Comparison of ENCODE assay signal across 10 mouse cellular contexts in genomic region chr16:20677380-20677779, GRCm38 (mm10). TPM values are rescaled to one million over a fixed set of nuclear protein-coding genes. Genes with fewer than 3 reads are reported as not detected.
A peak's percentile ranks its signal among the peaks of the same experiment; 100 is the strongest.
DNase-seq lines count a peak whose midpoint lies in the region; ATAC-seq and TF ChIP-seq lines count a peak whose summit lies in the region.
"Had no signal": no experiment of that assay in that cellular context is flagged by ENCODE, and none has a peak within 500 bp of the region (broad histone marks: within the 10 kb centered on the region; RNA-seq: fewer than 3 reads in every experiment).

No protein-coding gene starts in this region.

- peak overlapping the region; percentile 72 for H3K4me3 ChIP-seq in gastrocnemius, adult 2 months
- no peak overlapping the region for H3K4me3 ChIP-seq in limb, embryonic 12.5 days (replicated peaks)
- no peak overlapping the region for H3K4me3 ChIP-seq in limb, embryonic 10.5 days
- H3K4me3 ChIP-seq in bone marrow, adult 2 months (replicated peaks; ENCODE audit: control insufficient read depth, low read depth, low read length) = no peak overlapping the region
- no peak overlapping the region for H3K4me3 ChIP-seq in liver, postnatal 0 days (ENCODE audit: low read depth, low read length)
- H3K4me3 ChIP-seq in hindbrain, embryonic 12.5 days = no peak overlapping the region
- H3K4me3 ChIP-seq: limb, embryonic 13.5 days had no signal

- peaks cover 84% of the 10 kb centered on the region for H3K36me3 ChIP-seq in limb, embryonic 12.5 days
- H3K36me3 ChIP-seq in limb, embryonic 10.5 days = peaks cover 87% of the 10 kb centered on the region
- peaks cover 76% of the 10 kb centered on the region for H3K36me3 ChIP-seq in liver, postnatal 0 days (replicated peaks; ENCODE audit: insufficient read depth, low read length)
- H3K36me3 ChIP-seq in hindbrain, embryonic 12.5 days = peaks cover 72% of the 10 kb centered on the region

- no peaks in the 10 kb centered on the region for H3K27me3 ChIP-seq in limb, embryonic 12.5 days
- no peaks in the 10 kb centered on the region for H3K27me3 ChIP-seq in limb, embryonic 10.5 days (ENCODE audit: low read depth, poor library complexity, severe bottlenecking)
- H3K27me3 ChIP-seq in liver, postnatal 0 days (ENCODE audit: insufficient read depth, low read length) = no peaks in the 10 kb centered on the region
- H3K27me3 ChIP-seq in hindbrain, embryonic 12.5 days = no peaks in the 10 kb centered on the region
- H3K27me3 ChIP-seq: limb, embryonic 13.5 days had no signal

- no peak for TF ChIP-seq POLR2A in bone marrow, adult 2 months (IDR thresholded peaks at IDR 0.05; ENCODE audit: borderline replicate concordance, control insufficient read depth, low read depth, low read length)

- TF ChIP-seq EP300 in liver, postnatal 0 days (IDR thresholded peaks at IDR 0.05; ENCODE audit: low read depth) = no peak

- WGBS in limb, embryonic 12.5 days = 83% methylated on average over 5 of the region's 5 CpGs
- 89% methylated on average over 5 of the region's 5 CpGs for WGBS in limb, embryonic 10.5 days
- WGBS in bone marrow, adult 2 months = 60% methylated on average over 5 of the region's 5 CpGs
- 81% methylated on average over 5 of the region's 5 CpGs for WGBS in liver, postnatal 0 days (ENCODE audit: insufficient replicate concordance)
- 75% methylated on average over 5 of the region's 5 CpGs for WGBS in hindbrain, embryonic 12.5 days

- H3K4me1 ChIP-seq in limb, embryonic 12.5 days (replicated peaks) = peaks cover 15% of the 10 kb centered on the region
- H3K4me1 ChIP-seq in limb, embryonic 10.5 days = peaks cover 18% of the 10 kb centered on the region
- peaks cover 5% of the 10 kb centered on the region for H3K4me1 ChIP-seq in bone marrow, adult 2 months (ENCODE audit: control insufficient read depth, insufficient read depth, low read length)
- H3K4me1 ChIP-seq in liver, postnatal 0 days (ENCODE audit: insufficient read depth) = peaks cover 29% of the 10 kb centered on the region
- H3K4me1 ChIP-seq in hindbrain, embryonic 12.5 days = peaks cover 19% of the 10 kb centered on the region

- H3K9me3 ChIP-seq in limb, embryonic 12.5 days = no peaks in the 10 kb centered on the region
- H3K9me3 ChIP-seq in limb, embryonic 10.5 days (replicated peaks) = no peaks in the 10 kb centered on the region
- H3K9me3 ChIP-seq in liver, postnatal 0 days (ENCODE audit: low read length) = no peaks in the 10 kb centered on the region
- no peaks in the 10 kb centered on the region for H3K9me3 ChIP-seq in hindbrain, embryonic 12.5 days (replicated peaks)
- H3K9me3 ChIP-seq: limb, embryonic 13.5 days had no signal

- intact Hi-C loops in gastrocnemius, adult 2 months (cut with DNase I) = no loop called here

- no peak for DNase-seq in gastrocnemius, adult 2 months
- no peak for DNase-seq in gastrocnemius, postnatal 25 days
- no peak for DNase-seq in limb, embryonic 10.5 days (ENCODE audit: low spot score)
- no peak for DNase-seq in liver, postnatal 0 days
- no peak for DNase-seq in thymus, postnatal 36 days

- H3K9ac ChIP-seq in limb, embryonic 12.5 days (replicated peaks) = 0 out of 2 replicates have a peak overlapping the region, but pooled peaks have one; percentile 8
- H3K9ac ChIP-seq in liver, postnatal 0 days (replicated peaks) = peak overlapping the region; percentile 16; the same call in 1 of the 2 replicates
- H3K9ac ChIP-seq in hindbrain, embryonic 12.5 days = no peak overlapping the region
- H3K9ac ChIP-seq: limb, embryonic 13.5 days had no signal

- no peak overlapping the region for H3K4me2 ChIP-seq in limb, embryonic 12.5 days
- H3K4me2 ChIP-seq in liver, postnatal 0 days (ENCODE audit: low read depth, low read length) = peak overlapping the region; percentile 64; the same call in 1 of the 2 replicates
- H3K4me2 ChIP-seq in hindbrain, embryonic 12.5 days (replicated peaks) = no peak overlapping the region
- H3K4me2 ChIP-seq: limb, embryonic 13.5 days had no signal

- peak overlapping the region; percentile 88 for H3K27ac ChIP-seq in gastrocnemius, adult 2 months
- H3K27ac ChIP-seq in limb, embryonic 12.5 days = no peak overlapping the region
- no peak overlapping the region for H3K27ac ChIP-seq in limb, embryonic 10.5 days
- H3K27ac ChIP-seq in bone marrow, adult 2 months (ENCODE audit: control insufficient read depth, insufficient read depth, low read depth, low read length, poor library complexity) = peak overlapping the region; percentile 47
- H3K27ac ChIP-seq in liver, postnatal 0 days (ENCODE audit: low read depth) = peak overlapping the region; percentile 69
- no peak overlapping the region for H3K27ac ChIP-seq in hindbrain, embryonic 12.5 days
- H3K27ac ChIP-seq: kidney, postnatal 0 days; limb, embryonic 13.5 days had no signal

- no peak for ATAC-seq in limb, embryonic 12.5 days (ENCODE audit: insufficient number of reproducible peaks, insufficient read depth, low FRiP score, low TSS enrichment, low read depth)
- ATAC-seq in liver, postnatal 0 days = no peak
- ATAC-seq in hindbrain, embryonic 12.5 days (ENCODE audit: low FRiP score) = no peak

- TF ChIP-seq CTCF in gastrocnemius, adult 2 months (IDR thresholded peaks at IDR 0.05) = no peak
- no peak for TF ChIP-seq CTCF in bone marrow, adult 2 months (IDR thresholded peaks at IDR 0.05; ENCODE audit: control insufficient read depth, insufficient read depth, low read length)
- no peak for TF ChIP-seq CTCF in liver, postnatal 0 days (IDR thresholded peaks at IDR 0.05; ENCODE audit: low read depth)

RNA-seq across cellular contexts. Expression of gene Eif4g1, which starts 9.3 kb away (rescaled TPM):
- 100 to 1,000 TPM; 428 to 462 TPM for total RNA-seq in gastrocnemius, adult 2 months (2021)
- 100 to 1,000 TPM; 356 to 390 TPM for total RNA-seq in gastrocnemius, postnatal 25 days (2021)
- 204 and 218 TPM in 2 replicates for polyA plus RNA-seq in limb, embryonic 12.5 days (2016; fragmentation: Nextera tagmentation; extraction: Ambion mirVana)
- 267 and 277 TPM in 2 replicates for polyA plus RNA-seq in limb, embryonic 10.5 days (2016; fragmentation: Nextera tagmentation; extraction: Ambion mirVana)
- polyA plus RNA-seq in bone marrow, adult 2 months (2011; ENCODE audit: insufficient read depth, insufficient read length, low replicate concordance, missing spikeins) = 90.4 and 125 TPM in 2 replicates
- 65.6 and 70.9 TPM in 2 replicates for polyA plus RNA-seq in liver, postnatal 0 days (2015; fragmentation: Nextera tagmentation; extraction: Ambion mirVana)
- 197 and 200 TPM in 2 replicates for polyA plus RNA-seq in hindbrain, embryonic 12.5 days (2016; fragmentation: Nextera tagmentation; extraction: Ambion mirVana)

RNA-seq across cellular contexts. Expression of gene Fam131a, which starts 15.7 kb away (rescaled TPM):
- 10 to 100 TPM; 46.0 to 62.9 TPM for total RNA-seq in gastrocnemius, adult 2 months (2021)
- total RNA-seq in gastrocnemius, postnatal 25 days (2021) = 10 to 100 TPM; 31.5 to 57.0 TPM
- polyA plus RNA-seq in limb, embryonic 12.5 days (2016; fragmentation: Nextera tagmentation; extraction: Ambion mirVana) = 5.3 and 7.4 TPM in 2 replicates
- 2.7 and 3.8 TPM in 2 replicates for polyA plus RNA-seq in limb, embryonic 10.5 days (2016; fragmentation: Nextera tagmentation; extraction: Ambion mirVana)
- 3.7 and 7.0 TPM in 2 replicates for polyA plus RNA-seq in bone marrow, adult 2 months (2011; ENCODE audit: insufficient read depth, insufficient read length, low replicate concordance, missing spikeins)
- polyA plus RNA-seq in liver, postnatal 0 days (2015; fragmentation: Nextera tagmentation; extraction: Ambion mirVana) = 0.88 and 1.4 TPM in 2 replicates
- polyA plus RNA-seq in hindbrain, embryonic 12.5 days (2016; fragmentation: Nextera tagmentation; extraction: Ambion mirVana) = 19.4 and 19.8 TPM in 2 replicates

RNA-seq across cellular contexts. Expression of gene Psmd2, which starts 25.9 kb away (rescaled TPM):
- 100 to 1,000 TPM; 223 to 253 TPM for total RNA-seq in gastrocnemius, adult 2 months (2021)
- 100 to 1,000 TPM; 177 to 187 TPM for total RNA-seq in gastrocnemius, postnatal 25 days (2021)
- polyA plus RNA-seq in limb, embryonic 12.5 days (2016; fragmentation: Nextera tagmentation; extraction: Ambion mirVana) = 414 and 424 TPM in 2 replicates
- polyA plus RNA-seq in limb, embryonic 10.5 days (2016; fragmentation: Nextera tagmentation; extraction: Ambion mirVana) = 517 and 538 TPM in 2 replicates
- 194 and 227 TPM in 2 replicates for polyA plus RNA-seq in bone marrow, adult 2 months (2011; ENCODE audit: insufficient read depth, insufficient read length, low replicate concordance, missing spikeins)
- polyA plus RNA-seq in liver, postnatal 0 days (2015; fragmentation: Nextera tagmentation; extraction: Ambion mirVana) = 97.0 and 110 TPM in 2 replicates
- polyA plus RNA-seq in hindbrain, embryonic 12.5 days (2016; fragmentation: Nextera tagmentation; extraction: Ambion mirVana) = 397 and 411 TPM in 2 replicates

RNA-seq across cellular contexts. Expression of gene Polr2h, which starts 40.1 kb away (rescaled TPM):
- 1 to 10 TPM; 7.6 to 9.2 TPM for total RNA-seq in gastrocnemius, adult 2 months (2021)
- 1 to 10 TPM; 8.2 to 8.3 TPM for total RNA-seq in gastrocnemius, postnatal 25 days (2021)
- polyA plus RNA-seq in limb, embryonic 12.5 days (2016; fragmentation: Nextera tagmentation; extraction: Ambion mirVana) = 114 and 118 TPM in 2 replicates
- polyA plus RNA-seq in limb, embryonic 10.5 days (2016; fragmentation: Nextera tagmentation; extraction: Ambion mirVana) = 148 and 173 TPM in 2 replicates
- polyA plus RNA-seq in bone marrow, adult 2 months (2011; ENCODE audit: insufficient read depth, insufficient read length, low replicate concordance, missing spikeins) = 31.6 and 50.1 TPM in 2 replicates
- polyA plus RNA-seq in liver, postnatal 0 days (2015; fragmentation: Nextera tagmentation; extraction: Ambion mirVana) = 25.1 and 27.5 TPM in 2 replicates
- 68.6 and 80.7 TPM in 2 replicates for polyA plus RNA-seq in hindbrain, embryonic 12.5 days (2016; fragmentation: Nextera tagmentation; extraction: Ambion mirVana)

RNA-seq across cellular contexts. Expression of gene Clcn2, which starts 40.2 kb away (rescaled TPM):
- 1 to 10 TPM in 1 of 2 experiments, under 1 TPM in 1; 0.89 to 1.0 TPM for total RNA-seq in gastrocnemius, adult 2 months (2021)
- total RNA-seq in gastrocnemius, postnatal 25 days (2021) = 1 to 10 TPM; 2.0 to 3.2 TPM
- polyA plus RNA-seq in limb, embryonic 12.5 days (2016; fragmentation: Nextera tagmentation; extraction: Ambion mirVana) = 31.1 and 31.9 TPM in 2 replicates
- 14.1 and 18.5 TPM in 2 replicates for polyA plus RNA-seq in limb, embryonic 10.5 days (2016; fragmentation: Nextera tagmentation; extraction: Ambion mirVana)
- 12.8 and 23.1 TPM in 2 replicates for polyA plus RNA-seq in bone marrow, adult 2 months (2011; ENCODE audit: insufficient read depth, insufficient read length, low replicate concordance, missing spikeins)
- 3.6 and 4.7 TPM in 2 replicates for polyA plus RNA-seq in liver, postnatal 0 days (2015; fragmentation: Nextera tagmentation; extraction: Ambion mirVana)
- 40.0 and 40.5 TPM in 2 replicates for polyA plus RNA-seq in hindbrain, embryonic 12.5 days (2016; fragmentation: Nextera tagmentation; extraction: Ambion mirVana)

Comparison
In these comparisons a context has a peak if more than half of its experiments do, and no peak if none do; other contexts are left out.
1. H3K27ac ChIP-seq: peak in gastrocnemius, adult 2 months (single experiment), bone marrow, adult 2 months (single experiment) and liver, postnatal 0 days (single experiment); none in limb, embryonic 12.5 days (single experiment), limb, embryonic 10.5 days (single experiment) and hindbrain, embryonic 12.5 days (single experiment).